Mouse (Mus musculus): ENCODE data around the gene Ccdc54.

- TF ChIP-seq E2F4 (IDR thresholded peaks at IDR 0.05; ENCODE audit: insufficient read depth): no peak
- TF ChIP-seq POLR2A (IDR thresholded peaks at IDR 0.05; ENCODE audit: insufficient read length, low read depth): no peak
- no peak for TF ChIP-seq CEBPB (IDR thresholded peaks at IDR 0.05; ENCODE audit: insufficient read depth, poor library complexity, severe bottlenecking)
- TF ChIP-seq MYOD1 (IDR thresholded peaks at IDR 0.05; ENCODE audit: control insufficient read depth in 1 of 3, insufficient read length in 2 of 3, low read depth in 2 of 3): no peak
- TF ChIP-seq MAX (IDR thresholded peaks at IDR 0.05; ENCODE audit: low read depth): no peak
- TF ChIP-seq TCF12 (IDR thresholded peaks at IDR 0.05; ENCODE audit: insufficient read depth, poor library complexity, severe bottlenecking): no peak
- TF ChIP-seq MYOG (IDR thresholded peaks at IDR 0.05; ENCODE audit: control insufficient read depth in 1 of 3, insufficient read depth in 1 of 3, insufficient read length in 2 of 3, low read depth in 2 of 3): no peak
- no peak for TF ChIP-seq USF1 (IDR thresholded peaks at IDR 0.05; ENCODE audit: low read depth)
- no peak for TF ChIP-seq REST (IDR thresholded peaks at IDR 0.05; ENCODE audit: insufficient read depth, insufficient read length)
- no peak for TF ChIP-seq POLR2AphosphoS2 (IDR thresholded peaks at IDR 0.05; ENCODE audit: insufficient read length, low read depth)
These were observed 39.0 kb downstream of the Ccdc54 start for GRCm38 (mm10) chr16:50551871-50552528.
